Mouse (Mus musculus) adrenal gland, postnatal 25 days (tissue): ENCODE data around the gene Hmgxb4. TPM values are rescaled to one million over a fixed set of nuclear protein-coding genes. Genes with fewer than 3 reads are reported as not detected.

Experiments
- DNase-seq: peaks from one replicate; pipeline ENCODE4 v3.0.0; 2021; ENCODE audit warnings: mixed read lengths
- total RNA-seq: library from RNA; stranded (reverse); gene quantifications from 2 replicates; pipeline ENCODE4 v1.2.3, GENCODE M21; 2021

Gene Hmgxb4
- total RNA-seq, 1 experiment from 2014 or later: 27.3 TPM

- DNase-seq: peak; percentile 80
Observed at GRCm38 (mm10) chr8:75071627-75072346, 78.6 kb downstream of the Hmgxb4 start.

DNA sequence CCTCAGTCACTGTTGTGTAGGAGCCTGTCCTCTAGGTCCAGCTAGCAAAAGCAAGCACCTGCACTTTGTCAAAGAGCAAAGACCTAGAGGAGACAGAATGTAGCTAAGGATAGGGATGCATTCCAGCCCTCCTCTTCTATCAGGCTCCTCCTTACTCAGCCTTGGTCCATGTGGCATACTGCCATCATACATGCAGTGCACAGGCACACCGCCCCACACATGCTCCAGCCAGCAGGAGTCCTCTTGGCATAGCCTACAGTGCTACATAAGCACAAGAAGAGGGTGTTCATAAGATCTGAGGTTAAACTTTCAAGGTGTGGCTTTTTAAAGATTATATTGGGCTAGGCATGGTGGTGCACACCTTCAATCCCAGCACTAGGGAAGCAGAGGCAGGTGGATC is 81.7 kb downstream of the Hmgxb4 start:
- no peak for DNase-seq

- DNase-seq: no peak
Observed at GRCm38 (mm10) chr8:75078215-75078614, 85.1 kb downstream of the Hmgxb4 start.

DNA sequence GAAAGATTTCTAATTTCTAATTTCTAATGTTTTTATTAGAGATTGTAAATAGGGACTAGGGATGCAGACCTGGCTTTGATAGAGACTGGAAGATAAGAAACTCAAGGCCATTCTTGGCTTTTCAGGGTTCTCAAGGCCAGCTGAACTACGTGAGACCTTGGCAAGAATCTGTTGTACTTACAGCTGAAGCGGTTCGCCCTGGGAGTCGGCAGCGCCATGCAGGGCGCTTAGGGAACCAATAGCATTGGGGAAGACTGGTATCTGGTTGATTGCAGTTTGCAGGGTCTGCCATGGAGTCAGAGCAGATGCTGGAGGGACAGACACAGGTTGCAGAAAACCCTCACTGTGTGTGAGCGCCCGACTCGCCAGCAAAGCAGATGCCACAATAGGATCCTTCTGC is 85.7 kb downstream of the Hmgxb4 start:
- DNase-seq: peak; percentile 9

Other genes with a start within 250 kb of the Hmgxb4 start
- gene Isx, start 120.2 kb upstream of the Hmgxb4 start, total RNA-seq: not detected in 2 replicates
- gene Tom1, start 40.3 kb downstream of the Hmgxb4 start, total RNA-seq: 36.1 and 45.9 TPM in 2 replicates
- 26.3 and 44.3 TPM in 2 replicates for gene Hmox1, start 100.3 kb downstream of the Hmgxb4 start, total RNA-seq
- 24.2 and 26.3 TPM in 2 replicates for gene Mcm5, start 116.2 kb downstream of the Hmgxb4 start, total RNA-seq
- gene Rasd2, start 220.6 kb downstream of the Hmgxb4 start, total RNA-seq: 2.0 and 3.4 TPM in 2 replicates